Mouse (Mus musculus): ENCODE results near the gene Palld. TPM values are rescaled to one million over a fixed set of nuclear protein-coding genes. Genes with fewer than 3 reads are reported as not detected.

Gene Palld
- total and polyA plus RNA-seq, 2 experiments from 2014 or later, result 10.7 to 11.0 TPM

GRCm38 (mm10) chr8:61584714-61585383 is 317.6 kb downstream of the Palld start:
- H3K9ac ChIP-seq, result no peak overlapping the region
- H3K27me3 ChIP-seq (ENCODE audit: insufficient read depth, low read length), result no peaks in the 10 kb centered on the region
- DNase-seq, result no peak
- TF ChIP-seq CTCF (IDR thresholded peaks at IDR 0.05; ENCODE audit: low read depth), result no peak
- no peaks in the 10 kb centered on the region for H3K9me3 ChIP-seq (ENCODE audit: low read length)
- H3K4me3 ChIP-seq (ENCODE audit: low read depth, low read length), result no peak overlapping the region
- H3K4me2 ChIP-seq (ENCODE audit: low read depth), result no peak overlapping the region
- ATAC-seq, result no peak
- no peaks in the 10 kb centered on the region for H3K4me1 ChIP-seq (ENCODE audit: insufficient read depth)
- no peaks in the 10 kb centered on the region for H3K36me3 ChIP-seq (ENCODE audit: insufficient read depth)
- 86% methylated on average over 5 of the region's 5 CpGs for WGBS
- no peak overlapping the region for H3K27ac ChIP-seq (ENCODE audit: low read depth, low read length)

GRCm38 (mm10) chr8:61582547-61582946 is 319.9 kb downstream of the Palld start:
- no peaks in the 10 kb centered on the region for H3K4me1 ChIP-seq (ENCODE audit: insufficient read depth)
- TF ChIP-seq CTCF (IDR thresholded peaks at IDR 0.05; ENCODE audit: low read depth), result no peak
- no peak for ATAC-seq
- no peak overlapping the region for H3K4me3 ChIP-seq (ENCODE audit: low read depth, low read length)
- H3K36me3 ChIP-seq (ENCODE audit: insufficient read depth), result no peaks in the 10 kb centered on the region
- WGBS, result 83% methylated on average over 8 of the region's 8 CpGs
- H3K4me2 ChIP-seq (ENCODE audit: low read depth), result no peak overlapping the region
- no peaks in the 10 kb centered on the region for H3K27me3 ChIP-seq (ENCODE audit: insufficient read depth, low read length)
- H3K27ac ChIP-seq (ENCODE audit: low read depth, low read length), result no peak overlapping the region
- no peak overlapping the region for H3K9ac ChIP-seq
- no peaks in the 10 kb centered on the region for H3K9me3 ChIP-seq (ENCODE audit: low read length)
- DNase-seq, result no peak

GRCm38 (mm10) chr8:61581259-61581658 is 321.2 kb downstream of the Palld start:
- 85% methylated on average over 5 of the region's 5 CpGs for WGBS
- H3K4me2 ChIP-seq (ENCODE audit: low read depth), result no peak overlapping the region
- no peak overlapping the region for H3K9ac ChIP-seq
- no peaks in the 10 kb centered on the region for H3K36me3 ChIP-seq (ENCODE audit: insufficient read depth)
- DNase-seq (no peak), ATAC-seq (no peak)
- H3K27ac ChIP-seq (ENCODE audit: low read depth, low read length), result no peak overlapping the region
- no peaks in the 10 kb centered on the region for H3K27me3 ChIP-seq (ENCODE audit: insufficient read depth, low read length)
- H3K4me1 ChIP-seq (ENCODE audit: insufficient read depth), result no peaks in the 10 kb centered on the region
- no peaks in the 10 kb centered on the region for H3K9me3 ChIP-seq (ENCODE audit: low read length)
- H3K4me3 ChIP-seq (ENCODE audit: low read depth, low read length), result no peak overlapping the region
- TF ChIP-seq CTCF (IDR thresholded peaks at IDR 0.05; ENCODE audit: low read depth), result no peak

- 81% methylated on average over 4 of the region's 4 CpGs for WGBS
- ATAC-seq (no peak), DNase-seq (no peak)
- no peak for TF ChIP-seq CTCF (IDR thresholded peaks at IDR 0.05; ENCODE audit: low read depth)
- H3K9me3 ChIP-seq (ENCODE audit: low read length), result no peaks in the 10 kb centered on the region
- no peaks in the 10 kb centered on the region for H3K36me3 ChIP-seq (ENCODE audit: insufficient read depth)
- no peaks in the 10 kb centered on the region for H3K27me3 ChIP-seq (ENCODE audit: insufficient read depth, low read length)
- no peak overlapping the region for H3K4me2 ChIP-seq (ENCODE audit: low read depth)
- no peak overlapping the region for H3K4me3 ChIP-seq (ENCODE audit: low read depth, low read length)
- no peak overlapping the region for H3K27ac ChIP-seq (ENCODE audit: low read depth, low read length)
- no peaks in the 10 kb centered on the region for H3K4me1 ChIP-seq (ENCODE audit: insufficient read depth)
- H3K9ac ChIP-seq, result no peak overlapping the region
Observed at GRCm38 (mm10) chr8:61579831-61580230, 322.7 kb downstream of the Palld start.

GRCm38 (mm10) chr8:61578754-61579153 is 323.7 kb downstream of the Palld start:
- no peak for TF ChIP-seq CTCF (IDR thresholded peaks at IDR 0.05; ENCODE audit: low read depth)
- Histone ChIP-seq H3K36me3 (ENCODE audit: insufficient read depth) (no peaks in the 10 kb centered on the region), H3K4me1 (ENCODE audit: insufficient read depth) (no peaks in the 10 kb centered on the region), H3K9ac (no peak overlapping the region), H3K4me2 (ENCODE audit: low read depth) (no peak overlapping the region), H3K9me3 (ENCODE audit: low read length) (no peaks in the 10 kb centered on the region), H3K27ac (ENCODE audit: low read depth, low read length) (no peak overlapping the region), H3K4me3 (ENCODE audit: low read depth, low read length) (no peak overlapping the region), H3K27me3 (ENCODE audit: insufficient read depth, low read length) (no peaks in the 10 kb centered on the region)
- WGBS, result 89% methylated on average over 6 of the region's 6 CpGs
- DNase-seq (no peak), ATAC-seq (no peak)

GRCm38 (mm10) chr8:61575096-61575653 is 327.3 kb downstream of the Palld start:
- Histone ChIP-seq H3K27me3 (ENCODE audit: insufficient read depth, low read length) (no peaks in the 10 kb centered on the region), H3K9me3 (ENCODE audit: low read length) (no peaks in the 10 kb centered on the region), H3K4me1 (ENCODE audit: insufficient read depth) (no peaks in the 10 kb centered on the region), H3K4me2 (ENCODE audit: low read depth) (no peak overlapping the region), H3K9ac (no peak overlapping the region), H3K27ac (ENCODE audit: low read depth, low read length) (no peak overlapping the region), H3K4me3 (ENCODE audit: low read depth, low read length) (no peak overlapping the region), H3K36me3 (ENCODE audit: insufficient read depth) (no peaks in the 10 kb centered on the region)
- WGBS, result 65% methylated on average over 4 of the region's 4 CpGs
- no peak for ATAC-seq
- DNase-seq, result no peak
- TF ChIP-seq CTCF (IDR thresholded peaks at IDR 0.05; ENCODE audit: low read depth), result no peak

- Histone ChIP-seq H3K4me1 (ENCODE audit: insufficient read depth) (no peaks in the 10 kb centered on the region), H3K9me3 (ENCODE audit: low read length) (no peaks in the 10 kb centered on the region), H3K9ac (no peak overlapping the region), H3K36me3 (ENCODE audit: insufficient read depth) (no peaks in the 10 kb centered on the region), H3K27me3 (ENCODE audit: insufficient read depth, low read length) (no peaks in the 10 kb centered on the region), H3K4me3 (ENCODE audit: low read depth, low read length) (no peak overlapping the region), H3K27ac (ENCODE audit: low read depth, low read length) (no peak overlapping the region), H3K4me2 (ENCODE audit: low read depth) (no peak overlapping the region)
- TF ChIP-seq CTCF (IDR thresholded peaks at IDR 0.05; ENCODE audit: low read depth), result no peak
- no peak for ATAC-seq
- 79% methylated on average over 7 of the region's 7 CpGs for WGBS
- DNase-seq, result no peak
Observed at GRCm38 (mm10) chr8:61574526-61574925, 328.0 kb downstream of the Palld start.
